Mouse (Mus musculus): ENCODE results near the gene Adam17. TPM values are rescaled to one million over a fixed set of nuclear protein-coding genes. Genes with fewer than 3 reads are reported as not detected.

Adam17 gene
- polyA plus RNA-seq, 1 experiment: 17.8 TPM

DNA sequence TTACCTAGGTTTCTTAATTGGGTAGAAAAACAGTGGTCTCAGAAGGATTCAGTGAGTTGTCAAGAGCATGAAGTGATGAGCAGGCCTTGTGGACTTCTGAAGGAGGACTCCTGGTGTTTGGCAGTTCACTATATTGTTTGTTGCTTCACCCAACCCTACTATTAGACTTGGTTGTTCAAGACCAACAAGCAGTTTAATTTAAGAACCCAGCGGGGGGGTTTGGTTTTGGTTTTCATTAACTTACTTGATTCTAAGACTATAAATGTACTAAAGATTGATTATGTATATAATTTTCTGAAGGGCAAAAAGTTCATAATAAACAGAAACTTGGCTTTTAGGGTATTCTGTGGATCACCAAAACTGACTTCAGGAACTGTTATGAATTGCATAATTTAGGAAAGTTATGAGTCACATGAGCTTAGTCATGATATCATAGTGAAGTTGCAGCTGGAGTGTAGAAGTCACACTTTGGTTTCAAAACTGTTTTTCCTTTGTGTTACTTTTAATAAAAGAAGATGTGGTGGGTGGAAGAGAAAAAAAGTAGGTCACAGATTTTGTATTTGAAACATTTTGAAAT, 3.3 kb downstream of the Adam17 start:
- TF ChIP-seq CTCF (IDR thresholded peaks at IDR 0.05; ENCODE audit: control insufficient read depth, insufficient read depth, insufficient replicate concordance, low read depth, low read length): no peak
- TF ChIP-seq POLR2A (IDR thresholded peaks at IDR 0.05; ENCODE audit: control insufficient read depth, low read depth, low read length): no peak
- H3K4me1 ChIP-seq (ENCODE audit: control insufficient read depth, insufficient read depth, low read length): no peaks in the 10 kb centered on the region; the same call in 1 of the 2 replicates
- H3K27me3 ChIP-seq (ENCODE audit: control insufficient read depth, insufficient read depth, low read length): no peaks in the 10 kb centered on the region
- no peaks in the 10 kb centered on the region for H3K36me3 ChIP-seq (ENCODE audit: control insufficient read depth, insufficient read depth, low read length)
- H3K27ac ChIP-seq (ENCODE audit: control insufficient read depth, insufficient read depth, low read depth, low read length): no peak overlapping the region
- no peak overlapping the region for H3K4me3 ChIP-seq (ENCODE audit: control insufficient read depth, low read depth, low read length)

DNA sequence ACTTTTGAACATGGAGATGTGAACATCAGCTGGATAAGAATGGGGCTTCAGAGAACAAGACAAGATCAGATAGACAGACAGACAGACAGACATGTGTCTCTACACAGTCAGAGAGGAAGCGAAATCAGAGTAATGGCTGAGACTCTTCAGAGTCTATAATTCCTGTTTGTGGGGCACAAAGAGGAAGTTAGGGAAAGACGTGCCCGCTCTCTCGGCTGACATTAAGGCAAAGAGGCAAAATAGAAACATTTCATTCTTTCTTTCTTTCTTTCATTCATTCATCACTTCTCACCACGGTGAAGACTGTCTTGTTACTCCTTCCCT, 4.4 kb downstream of the Adam17 start:
- TF ChIP-seq POLR2A (IDR thresholded peaks at IDR 0.05; ENCODE audit: control insufficient read depth, low read depth, low read length) (no peak), CTCF (IDR thresholded peaks at IDR 0.05; ENCODE audit: control insufficient read depth, insufficient read depth, insufficient replicate concordance, low read depth, low read length) (no peak)
- no peak overlapping the region for H3K4me3 ChIP-seq (ENCODE audit: control insufficient read depth, low read depth, low read length)
- H3K27me3 ChIP-seq (ENCODE audit: control insufficient read depth, insufficient read depth, low read length): no peaks in the 10 kb centered on the region
- H3K27ac ChIP-seq (ENCODE audit: control insufficient read depth, insufficient read depth, low read depth, low read length): no peak overlapping the region
- H3K4me1 ChIP-seq (ENCODE audit: control insufficient read depth, insufficient read depth, low read length): no peaks in the 10 kb centered on the region; the same call in none of the 2 replicates
- no peaks in the 10 kb centered on the region for H3K36me3 ChIP-seq (ENCODE audit: control insufficient read depth, insufficient read depth, low read length)

DNA sequence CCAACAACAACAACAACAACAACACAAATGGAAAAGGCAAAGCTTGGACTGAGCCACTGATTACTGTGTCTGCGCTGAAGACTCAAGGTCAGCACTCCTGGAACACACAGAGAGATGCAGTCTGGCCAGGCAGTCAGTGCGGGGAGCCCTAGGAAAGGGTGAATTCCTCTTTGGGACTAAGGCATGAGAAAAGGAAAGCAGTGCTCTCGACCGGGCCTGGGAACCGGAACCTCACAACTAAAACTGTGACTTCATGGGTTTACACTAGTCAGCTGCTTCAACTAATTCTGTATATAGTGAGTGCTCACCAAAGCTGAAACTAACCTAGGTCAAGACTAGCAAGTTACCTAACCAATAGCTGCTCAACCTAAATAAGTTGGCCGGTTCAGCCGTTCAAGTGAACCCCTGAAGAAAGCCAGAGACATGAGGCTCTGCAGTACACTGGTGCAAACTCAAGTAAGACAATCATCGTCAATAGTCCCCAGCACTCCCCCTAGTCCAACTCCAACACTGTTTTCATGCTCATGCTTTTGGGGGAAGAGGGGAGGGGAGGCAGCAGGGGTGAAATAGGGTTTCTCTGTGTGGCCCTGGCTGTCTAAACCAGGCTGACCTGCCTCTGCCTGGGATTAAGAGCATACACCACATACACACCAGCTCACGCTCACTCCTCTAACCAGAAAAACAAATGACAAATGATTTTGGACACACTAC, 4.9 kb downstream of the Adam17 start:
- H3K4me3 ChIP-seq (ENCODE audit: control insufficient read depth, low read depth, low read length): no peak overlapping the region
- no peak for TF ChIP-seq CTCF (IDR thresholded peaks at IDR 0.05; ENCODE audit: control insufficient read depth, insufficient read depth, insufficient replicate concordance, low read depth, low read length)
- no peak for TF ChIP-seq POLR2A (IDR thresholded peaks at IDR 0.05; ENCODE audit: control insufficient read depth, low read depth, low read length)
- peak overlapping the region; percentile 50 for H3K27ac ChIP-seq (ENCODE audit: control insufficient read depth, insufficient read depth, low read depth, low read length)
- H3K4me1 ChIP-seq (ENCODE audit: control insufficient read depth, insufficient read depth, low read length): no peaks in the 10 kb centered on the region; the same call in none of the 2 replicates
- H3K36me3 ChIP-seq (ENCODE audit: control insufficient read depth, insufficient read depth, low read length): no peaks in the 10 kb centered on the region
- no peaks in the 10 kb centered on the region for H3K27me3 ChIP-seq (ENCODE audit: control insufficient read depth, insufficient read depth, low read length)

DNA sequence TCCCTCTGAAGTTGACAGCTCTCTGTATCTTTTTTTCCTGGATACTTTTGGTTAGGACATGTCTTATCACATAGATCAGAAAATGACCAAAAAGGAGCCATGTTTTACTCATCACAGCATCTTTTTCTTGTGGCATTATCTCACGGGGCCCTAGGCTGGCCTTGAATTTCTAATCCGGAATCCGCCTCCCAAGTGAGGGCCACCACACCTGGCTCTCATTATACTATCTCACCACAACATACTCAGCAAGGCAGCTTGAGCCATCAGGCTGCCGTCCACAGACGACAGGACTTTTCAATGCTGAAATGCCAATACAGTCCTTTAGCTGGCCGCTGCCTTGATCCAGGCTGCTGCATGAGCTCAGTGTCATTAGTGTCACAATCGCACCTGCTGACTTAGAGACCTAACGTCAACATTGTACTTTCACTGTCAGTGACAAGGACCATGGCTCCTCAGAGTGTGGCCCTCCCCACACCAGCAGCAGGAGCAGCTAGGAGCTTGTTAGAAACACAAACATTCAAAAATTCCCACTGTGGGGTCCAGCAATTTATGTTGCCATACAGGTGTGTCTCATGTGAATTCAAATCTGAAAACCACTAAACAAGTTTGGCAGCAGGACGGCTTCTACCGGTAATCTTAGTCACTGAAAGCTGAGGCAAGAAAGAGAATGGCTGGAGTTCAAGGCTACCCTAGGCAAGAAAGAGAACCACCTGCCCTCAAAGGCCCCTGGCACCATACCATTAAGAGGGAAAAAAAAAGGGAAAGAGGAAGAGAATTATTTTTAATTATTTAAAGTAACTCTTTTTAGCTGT, 8.6 kb downstream of the Adam17 start:
- Histone ChIP-seq H3K27me3 (ENCODE audit: control insufficient read depth, insufficient read depth, low read length) (no peaks in the 10 kb centered on the region), H3K27ac (ENCODE audit: control insufficient read depth, insufficient read depth, low read depth, low read length) (no peak overlapping the region), H3K4me1 (ENCODE audit: control insufficient read depth, insufficient read depth, low read length) (no peaks in the 10 kb centered on the region; the same call in 1 of the 2 replicates), H3K4me3 (ENCODE audit: control insufficient read depth, low read depth, low read length) (no peak overlapping the region), H3K36me3 (ENCODE audit: control insufficient read depth, insufficient read depth, low read length) (0 out of 2 replicates have a peak, but pooled peaks cover 1% of the 10 kb centered on the region)
- TF ChIP-seq POLR2A (IDR thresholded peaks at IDR 0.05; ENCODE audit: control insufficient read depth, low read depth, low read length) (no peak), CTCF (IDR thresholded peaks at IDR 0.05; ENCODE audit: control insufficient read depth, insufficient read depth, insufficient replicate concordance, low read depth, low read length) (no peak)

DNA sequence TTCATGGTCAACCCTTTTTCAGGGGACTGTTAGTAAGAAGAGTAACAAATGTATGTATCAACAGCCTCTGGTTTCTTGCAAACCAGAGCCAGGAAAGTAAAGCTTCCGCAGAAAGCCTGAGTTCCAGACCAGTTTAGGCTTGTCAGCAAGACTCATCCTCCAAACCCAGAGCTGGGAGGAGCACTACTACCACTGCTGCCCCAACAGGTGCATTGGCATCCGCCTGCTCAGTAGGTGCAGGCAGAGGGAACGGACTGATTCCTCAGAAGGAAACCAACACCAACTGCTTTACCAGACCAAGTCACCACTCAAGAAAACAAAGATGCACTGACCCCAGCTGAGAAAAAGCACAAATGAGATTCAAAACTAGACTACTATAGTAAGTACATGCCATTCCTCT, 10.2 kb downstream of the Adam17 start:
- H3K4me3 ChIP-seq (ENCODE audit: control insufficient read depth, low read depth, low read length): no peak overlapping the region
- H3K4me1 ChIP-seq (ENCODE audit: control insufficient read depth, insufficient read depth, low read length): no peaks in the 10 kb centered on the region; the same call in 1 of the 2 replicates
- H3K27ac ChIP-seq (ENCODE audit: control insufficient read depth, insufficient read depth, low read depth, low read length): no peak overlapping the region
- H3K36me3 ChIP-seq (ENCODE audit: control insufficient read depth, insufficient read depth, low read length): 0 out of 2 replicates have a peak, but pooled peaks cover 1% of the 10 kb centered on the region
- TF ChIP-seq POLR2A (IDR thresholded peaks at IDR 0.05; ENCODE audit: control insufficient read depth, low read depth, low read length): no peak
- TF ChIP-seq CTCF (IDR thresholded peaks at IDR 0.05; ENCODE audit: control insufficient read depth, insufficient read depth, insufficient replicate concordance, low read depth, low read length): no peak
- no peaks in the 10 kb centered on the region for H3K27me3 ChIP-seq (ENCODE audit: control insufficient read depth, insufficient read depth, low read length)

DNA sequence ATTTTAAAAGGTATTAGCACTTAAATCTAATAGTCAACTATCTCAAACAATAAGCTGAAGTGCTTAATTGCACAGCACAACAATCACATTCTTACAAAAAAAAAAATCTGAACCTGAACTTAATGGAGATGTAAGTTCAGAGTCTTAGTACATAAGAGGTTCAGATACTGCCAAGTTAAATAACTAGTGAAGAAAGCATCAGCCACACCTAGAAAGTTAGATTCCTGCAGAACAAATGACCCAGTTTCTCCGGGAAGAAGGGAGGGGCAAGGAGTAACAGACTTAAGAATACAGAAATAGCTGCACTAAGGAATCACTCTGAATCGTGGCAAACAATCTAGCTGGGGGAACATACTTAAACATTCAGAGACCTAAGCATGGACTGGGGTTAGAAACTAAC, 10.7 kb downstream of the Adam17 start:
- no peak overlapping the region for H3K27ac ChIP-seq (ENCODE audit: control insufficient read depth, insufficient read depth, low read depth, low read length)
- TF ChIP-seq POLR2A (IDR thresholded peaks at IDR 0.05; ENCODE audit: control insufficient read depth, low read depth, low read length) (no peak), CTCF (IDR thresholded peaks at IDR 0.05; ENCODE audit: control insufficient read depth, insufficient read depth, insufficient replicate concordance, low read depth, low read length) (no peak)
- 0 out of 2 replicates have a peak, but pooled peaks cover 1% of the 10 kb centered on the region for H3K36me3 ChIP-seq (ENCODE audit: control insufficient read depth, insufficient read depth, low read length)
- H3K4me1 ChIP-seq (ENCODE audit: control insufficient read depth, insufficient read depth, low read length): no peaks in the 10 kb centered on the region; the same call in 1 of the 2 replicates
- H3K27me3 ChIP-seq (ENCODE audit: control insufficient read depth, insufficient read depth, low read length): no peaks in the 10 kb centered on the region
- H3K4me3 ChIP-seq (ENCODE audit: control insufficient read depth, low read depth, low read length): no peak overlapping the region

DNA sequence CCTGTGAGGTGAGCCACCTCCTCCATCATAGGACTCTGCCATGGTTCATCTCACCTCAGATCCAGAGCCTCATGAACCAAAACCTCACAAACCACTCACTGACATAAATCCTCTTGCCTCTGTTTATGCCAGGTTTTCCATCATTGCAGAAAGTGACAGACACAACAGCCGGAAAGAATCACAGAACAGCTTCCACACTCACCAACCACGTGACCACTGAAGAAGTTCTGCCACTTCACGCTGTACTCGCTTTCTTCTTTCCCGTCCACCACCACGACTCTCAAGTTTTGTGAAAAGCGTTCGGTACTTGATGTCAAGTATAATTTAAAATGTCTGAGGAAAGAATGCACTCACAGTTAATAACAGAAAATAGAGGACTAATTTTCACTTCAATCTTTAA, 19.8 kb downstream of the Adam17 start:
- H3K27me3 ChIP-seq (ENCODE audit: control insufficient read depth, insufficient read depth, low read length): no peaks in the 10 kb centered on the region
- TF ChIP-seq CTCF (IDR thresholded peaks at IDR 0.05; ENCODE audit: control insufficient read depth, insufficient read depth, insufficient replicate concordance, low read depth, low read length) (no peak), POLR2A (IDR thresholded peaks at IDR 0.05; ENCODE audit: control insufficient read depth, low read depth, low read length) (no peak)
- H3K4me1 ChIP-seq (ENCODE audit: control insufficient read depth, insufficient read depth, low read length): no peaks in the 10 kb centered on the region

More for the DNA sequence above, 19.8 kb downstream of the Adam17 start:
- no peak overlapping the region for H3K27ac ChIP-seq (ENCODE audit: control insufficient read depth, insufficient read depth, low read depth, low read length)
- H3K4me3 ChIP-seq (ENCODE audit: control insufficient read depth, low read depth, low read length): no peak overlapping the region
- H3K36me3 ChIP-seq (ENCODE audit: control insufficient read depth, insufficient read depth, low read length): peaks cover 4% of the 10 kb centered on the region
